Mouse (Mus musculus) left cerebral cortex, postnatal 25 days (tissue): Measurements from ENCODE around the gene Zfp78. TPM values are rescaled to one million over a fixed set of nuclear protein-coding genes. Genes with fewer than 3 reads are reported as not detected.

ENCODE experiments used
- DNase-seq, 2 experiments: peaks; one replicate each; pipeline ENCODE4 v3.0.0; 2022; ENCODE audit warnings: low spot score in 2 of 2, mixed read lengths in 1 of 2
- intact Hi-C: fragments of 180-260 bp; cut with DNase I; formaldehyde crosslinking; loops from one replicate; pipeline ENCODE4 v1.15.1; 2025
- total RNA-seq, 2 experiments: library from RNA; stranded (reverse); gene quantifications; 2 replicates each; pipeline ENCODE4 v1.2.3; 2021

Gene Zfp78
- total RNA-seq, 2 experiments from 2014 or later: 3.9 to 4.6 TPM

DNA sequence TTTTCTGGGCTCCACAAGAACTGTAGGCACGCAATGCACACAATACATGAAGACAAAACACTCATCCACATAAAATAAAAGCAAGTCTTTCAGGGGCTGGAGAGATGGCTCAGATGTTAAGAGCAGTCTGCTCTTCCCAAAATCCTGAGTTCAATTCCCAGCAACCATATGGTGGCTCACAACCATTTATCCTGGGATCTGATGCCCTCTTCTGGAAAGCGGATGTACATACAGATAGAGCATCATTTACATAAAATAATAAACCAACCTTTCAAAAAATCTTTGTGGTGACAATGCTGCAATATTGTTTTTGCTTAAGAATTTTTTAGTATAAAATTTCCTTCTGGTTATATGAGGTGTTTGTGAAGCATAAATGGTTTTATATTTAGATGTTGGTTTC, 18.4 kb downstream of the Zfp78 start:
- DNase-seq: no peak
- intact Hi-C loops: no loop called here

DNA sequence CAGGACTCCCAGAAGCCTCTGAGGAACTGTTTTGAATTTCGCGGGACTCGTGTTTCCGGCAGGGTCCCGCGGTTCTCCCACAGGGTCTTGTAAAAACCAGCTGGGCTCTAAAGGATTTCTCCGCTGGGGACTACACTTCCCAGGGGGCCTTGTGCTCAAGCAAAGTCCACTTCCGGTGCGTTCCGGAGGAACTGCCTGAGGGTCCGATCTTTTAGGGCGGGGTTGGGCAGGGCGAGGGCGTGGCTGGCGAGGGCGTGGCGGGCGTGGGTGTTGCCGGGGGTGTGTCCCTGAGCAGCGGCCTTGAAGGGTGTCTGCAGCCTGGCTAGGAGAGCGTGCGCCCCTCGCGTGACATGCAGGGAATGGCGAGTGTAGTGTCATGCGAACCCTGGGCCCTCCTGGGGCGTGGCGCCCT, 20.0 kb downstream of the Zfp78 start, which contains the start of gene Zfp28:
Gene Zfp28, plus strand, starts transcription at position 252 of the 412 bp plus-strand sequence.
- DNase-seq: peak; percentile 88 to 95
- intact Hi-C loops: loop anchor here (2.0 kb wide), 1 partner anchor 20 kb away; the partner anchor contains the start of gene Zfp78

DNA sequence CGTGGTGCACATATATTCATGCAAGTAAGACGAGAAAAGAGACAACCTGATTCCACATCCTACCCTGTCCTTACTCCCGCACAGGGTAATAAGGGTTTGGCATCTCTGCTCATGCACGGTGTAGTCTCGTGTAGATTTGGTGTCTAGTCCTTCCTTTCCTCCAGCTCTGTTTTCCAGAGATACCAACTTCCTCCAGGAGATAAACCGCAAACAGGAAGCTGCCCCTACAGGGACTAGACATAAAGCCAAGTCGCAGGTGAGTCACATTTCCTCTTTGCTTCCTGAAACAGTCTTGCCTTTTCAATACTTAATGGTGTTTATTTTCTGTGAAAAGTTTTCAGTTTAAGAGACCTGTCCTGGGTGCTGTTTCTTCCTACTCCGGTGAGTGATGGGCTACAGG, 20.9 kb downstream of the Zfp78 start:
- intact Hi-C loops: no loop called here
- no peak for DNase-seq

DNA sequence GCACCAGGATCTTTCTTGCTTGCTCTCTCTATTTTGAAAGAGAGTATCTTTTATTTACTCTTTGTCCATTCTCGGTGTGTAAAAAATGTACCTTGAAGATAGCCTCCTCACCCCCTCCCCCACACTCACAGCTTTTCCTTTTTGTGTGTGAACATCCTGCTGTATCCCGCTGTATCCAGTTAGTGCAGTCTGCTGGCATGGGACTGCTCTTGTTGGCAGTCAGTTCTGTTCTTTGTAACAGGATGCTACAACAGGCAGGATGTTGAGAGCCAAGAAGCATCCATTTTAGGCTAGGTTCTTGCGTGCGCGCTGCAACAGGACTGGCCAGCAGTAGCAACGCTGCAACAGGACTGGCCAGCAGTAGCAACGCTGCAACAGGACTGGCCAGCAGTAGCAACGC, 23.9 kb downstream of the Zfp78 start:
- DNase-seq: peak; percentile 10 to 43
- intact Hi-C loops: no loop called here

DNA sequence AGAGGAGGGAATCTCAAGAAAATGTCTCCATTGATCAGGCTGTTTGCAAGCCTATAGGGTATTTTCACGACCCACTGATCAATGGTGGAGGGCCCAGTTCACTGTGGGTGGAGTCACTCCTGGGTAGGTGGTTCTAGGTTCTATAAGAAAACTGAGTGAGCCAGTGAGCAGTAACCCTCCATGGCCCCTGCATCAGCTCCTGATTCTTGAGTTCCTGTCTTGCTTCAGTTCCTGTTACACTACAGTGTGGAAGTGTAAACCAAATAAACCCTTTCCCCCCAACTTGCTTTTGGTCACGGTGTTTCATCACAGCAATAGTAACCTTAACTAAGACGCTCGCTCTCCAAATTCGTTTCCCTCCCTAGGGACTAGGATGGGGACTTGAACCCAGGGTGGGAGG, 25.9 kb downstream of the Zfp78 start:
- intact Hi-C loops: no loop called here
- DNase-seq: no peak

DNA sequence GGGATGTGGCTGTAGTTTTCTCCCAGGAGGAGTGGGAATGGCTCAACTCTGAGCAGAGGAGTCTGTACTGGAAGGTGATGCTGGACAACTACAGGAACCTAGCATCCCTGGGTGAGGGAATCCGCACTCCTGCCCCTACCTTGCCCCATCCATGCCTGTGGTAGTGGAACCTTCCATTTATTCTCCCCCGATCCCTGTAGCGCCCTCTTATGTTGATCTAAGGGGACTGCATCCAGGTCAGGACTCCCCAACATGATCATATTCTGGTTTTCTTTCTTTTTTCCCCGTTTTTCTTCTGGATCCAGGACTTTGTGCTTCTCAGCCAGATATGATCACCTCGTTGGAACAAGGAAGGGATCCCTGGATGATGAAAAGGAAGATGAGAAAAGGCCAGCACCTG, 26.4 kb downstream of the Zfp78 start:
- no peak for DNase-seq
- intact Hi-C loops: no loop called here

DNA sequence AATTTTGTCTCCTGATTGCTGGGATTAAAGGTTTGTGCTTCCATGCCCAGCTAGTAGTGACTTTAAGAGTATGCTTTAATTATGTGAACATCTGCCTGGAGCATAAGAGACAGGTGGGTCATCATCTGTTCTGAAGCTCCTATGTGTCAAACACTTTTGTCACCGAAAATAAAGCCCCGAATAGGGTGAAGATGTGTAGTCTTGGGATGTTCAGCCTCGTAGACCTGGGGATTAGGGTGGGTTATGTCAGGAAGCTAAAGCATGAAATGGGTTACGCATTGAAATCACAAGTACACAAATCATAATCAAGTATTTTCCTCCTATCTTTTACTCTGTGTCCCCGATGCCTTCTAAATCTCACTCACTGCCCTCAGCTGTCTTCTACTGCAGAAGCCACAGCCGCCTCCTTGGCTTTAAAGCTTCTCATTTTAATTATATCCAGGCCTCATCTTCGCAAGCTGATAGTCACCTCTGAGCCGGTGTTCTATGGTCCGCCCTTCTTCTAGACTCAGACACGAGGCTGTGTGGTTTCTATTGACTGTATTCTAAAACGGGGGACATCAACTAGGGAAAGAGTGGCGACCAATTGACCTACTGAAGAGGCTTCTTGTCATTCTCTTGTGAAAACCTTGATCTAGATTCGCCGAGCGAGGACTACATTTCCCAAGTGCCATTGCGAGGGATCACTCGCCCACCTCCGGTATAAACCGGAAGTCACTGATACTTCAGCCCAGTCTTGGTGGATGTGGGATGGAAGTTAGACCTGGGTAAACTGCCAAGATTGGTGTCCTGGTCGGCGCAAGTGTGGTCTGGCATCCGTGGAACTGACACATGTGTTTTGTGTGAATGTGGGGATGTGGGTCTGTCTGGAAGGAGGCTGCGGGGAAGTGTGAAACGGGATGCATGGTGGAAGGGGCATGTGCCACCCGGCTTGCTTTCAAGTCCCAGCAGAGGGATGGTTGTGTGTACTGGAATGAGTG, 35.2 kb downstream of the Zfp78 start, which contains the start of gene Smim17:
Gene Smim17, plus strand, starts transcription at position 720 of the 980 bp plus-strand sequence.
- intact Hi-C loops: no loop called here
- peak; percentile 78 to 88 for DNase-seq

DNA sequence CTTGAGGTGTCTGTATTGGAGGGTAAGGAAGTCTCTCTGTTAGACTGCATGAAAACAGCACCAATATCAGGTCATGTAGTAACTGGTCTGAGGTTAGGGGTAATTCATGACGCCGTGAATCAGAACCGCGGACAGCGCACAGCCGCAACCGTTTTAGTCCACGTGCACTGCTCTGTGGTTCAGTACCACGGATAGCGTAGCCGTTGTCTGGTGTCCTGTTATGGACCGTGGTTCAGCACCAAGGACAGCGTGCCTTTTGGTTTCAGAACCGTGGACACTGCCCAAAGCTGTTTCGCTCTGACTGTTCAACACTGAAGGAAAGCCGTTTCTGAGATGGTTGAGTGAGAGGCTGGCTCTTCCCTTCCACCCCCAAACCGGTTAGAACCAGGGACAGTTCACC, 47.0 kb downstream of the Zfp78 start, which contains the start of gene Gm20715:
Gene Gm20715, plus strand, starts transcription at position 235 of the 400 bp plus-strand sequence.
- intact Hi-C loops: no loop called here

DNA sequence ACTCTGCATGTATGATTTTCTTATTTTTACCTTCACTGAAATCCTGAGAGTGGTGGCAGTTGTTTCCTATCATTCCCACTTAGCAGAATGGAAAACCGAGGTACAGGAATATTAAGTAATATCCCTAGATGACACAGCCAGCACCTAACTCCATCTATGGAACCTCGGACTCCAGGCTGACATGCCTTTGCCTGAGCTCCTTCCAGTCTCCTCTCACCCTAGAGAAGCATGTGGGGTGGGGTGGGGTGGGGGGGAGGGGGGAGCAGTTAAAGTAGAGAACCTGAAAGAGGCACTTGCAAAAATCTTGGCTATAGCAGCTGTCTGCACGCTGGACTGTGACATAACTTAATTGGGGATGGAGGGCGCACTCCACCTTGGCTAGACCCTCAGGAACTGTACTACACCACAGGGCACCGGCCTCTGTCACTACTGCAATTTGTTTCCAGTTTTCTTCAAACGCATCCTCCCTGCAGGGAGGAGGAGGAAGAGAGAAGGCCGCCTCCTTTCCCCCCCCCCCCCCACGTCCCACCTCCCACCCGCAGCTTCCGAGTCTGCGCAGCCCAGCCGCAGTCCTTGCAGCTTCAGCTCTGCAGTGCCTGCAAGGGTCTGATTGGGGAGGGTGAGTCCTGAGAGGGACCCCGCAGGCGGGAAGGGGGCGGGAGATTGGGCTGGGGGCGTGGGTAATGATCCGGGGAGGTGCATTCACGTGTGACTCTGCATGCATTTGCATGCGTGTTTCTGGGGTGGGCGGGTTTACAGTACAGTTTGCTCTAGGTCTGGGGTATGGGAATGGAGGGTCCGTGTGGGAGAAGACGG, 51.8 kb downstream of the Zfp78 start:
- intact Hi-C loops: no loop called here
- DNase-seq: peak; percentile 24 to 37

More for the DNA sequence above, 47.0 kb downstream of the Zfp78 start, which contains the start of gene Gm20715:
- peak; percentile 70 to 71 for DNase-seq

DNA sequence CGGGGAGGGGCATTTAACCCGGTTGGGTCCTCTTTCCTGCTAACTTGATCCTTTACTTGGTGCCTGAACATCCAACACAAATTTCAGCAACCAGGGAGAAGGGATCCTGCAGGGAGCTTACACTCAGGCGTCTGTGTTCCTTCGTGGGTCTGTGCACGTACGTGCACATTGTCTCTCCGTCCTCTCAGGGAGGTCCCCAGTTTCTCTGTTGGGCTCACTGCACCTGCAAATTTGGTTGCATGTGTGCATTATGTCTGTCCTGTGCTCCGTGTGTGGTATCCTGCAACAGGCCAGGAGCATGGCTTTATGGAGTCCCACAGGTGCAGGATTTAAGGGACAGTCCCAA, 52.3 kb downstream of the Zfp78 start:
- intact Hi-C loops: no loop called here
- DNase-seq: no peak

DNA sequence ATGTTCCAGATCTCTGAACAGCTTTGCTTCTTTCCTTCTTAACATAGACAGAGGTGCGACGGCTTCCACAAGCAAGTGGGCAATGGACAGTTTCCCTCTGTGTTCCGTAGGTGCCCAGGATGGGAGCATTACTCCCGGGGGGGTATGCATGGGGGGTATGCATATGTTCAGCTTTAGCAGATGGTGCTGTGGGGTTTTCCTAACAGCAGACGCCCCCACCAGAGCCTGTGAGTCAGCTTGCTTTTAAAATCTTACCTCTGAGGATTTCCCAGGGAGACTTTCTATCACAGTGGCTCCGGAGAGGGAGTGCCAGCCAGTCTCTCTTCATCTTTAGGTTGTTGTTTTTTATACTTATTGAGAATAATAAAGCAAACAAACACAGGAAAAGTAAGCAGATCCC, 56.8 kb downstream of the Zfp78 start:
- intact Hi-C loops: loop anchor here (1.0 to 2.0 kb wide), 2 partner anchors 42 to 357 kb away; no protein-coding TSS in a partner anchor
- peak; percentile 35 to 83 for DNase-seq

DNA sequence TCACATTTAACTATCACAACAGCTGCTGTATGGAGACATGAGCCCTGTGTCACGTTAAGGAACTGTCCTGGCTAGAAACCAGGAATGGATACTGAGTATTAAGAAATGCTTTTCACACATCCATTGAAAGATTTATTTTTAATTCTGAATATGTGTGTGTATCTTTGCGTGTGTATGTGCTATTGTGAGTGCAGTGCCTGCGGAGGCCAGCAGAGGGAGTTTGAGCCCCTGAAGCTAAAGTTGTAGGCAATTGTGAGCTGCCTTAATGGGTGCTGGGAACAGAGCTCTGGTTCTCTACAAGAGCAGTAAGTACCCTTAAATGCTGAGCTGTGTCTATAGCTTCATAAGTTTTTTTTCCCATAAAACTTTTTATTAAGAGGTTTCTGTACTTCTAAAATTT, 66.3 kb downstream of the Zfp78 start:
- intact Hi-C loops: no loop called here
- DNase-seq: no peak

DNA sequence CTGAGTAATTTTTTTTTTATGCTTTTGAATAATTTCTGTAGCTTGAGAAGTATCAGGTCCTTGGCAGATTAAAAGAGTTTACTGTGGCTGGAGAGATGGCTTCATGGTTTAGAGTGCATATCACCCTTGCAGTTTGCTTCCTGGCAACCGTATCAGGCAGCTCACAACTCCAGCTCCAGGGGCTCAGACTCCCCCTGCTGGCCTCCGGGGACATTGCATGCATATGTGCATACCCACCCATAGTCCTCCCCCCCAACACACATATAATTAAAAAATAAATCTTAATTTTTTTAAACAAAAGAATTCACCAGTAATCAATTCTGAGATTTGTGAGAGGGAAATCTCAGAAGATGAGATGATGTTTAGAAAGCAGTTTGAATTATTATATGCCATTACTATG, 67.3 kb downstream of the Zfp78 start:
- DNase-seq: no peak
- intact Hi-C loops: loop anchor here (1.0 to 5.0 kb wide), 3 partner anchors 71 to 852 kb away; no protein-coding TSS in a partner anchor

Other genes starting within 250 kb of the Zfp78 start
- 10 to 100 TPM; 25.1 to 27.3 TPM for gene Zfp787, start 207.3 kb upstream of the Zfp78 start, total RNA-seq
- gene Zfp444, start 191.1 kb upstream of the Zfp78 start, total RNA-seq: 10 to 100 TPM; 56.7 to 69.6 TPM
- gene Galp, start 166.2 kb upstream of the Zfp78 start, total RNA-seq: not detected
- gene Zscan5b, start 141.0 kb upstream of the Zfp78 start, total RNA-seq: not detected
- gene Epp13, start 110.6 kb upstream of the Zfp78 start, total RNA-seq: not detected
- gene Zfp667, start 76.7 kb upstream of the Zfp78 start, total RNA-seq: 10 to 100 TPM; 11.4 to 11.7 TPM
- gene Zfp583, start 32.0 kb upstream of the Zfp78 start, total RNA-seq: 10 to 100 TPM; 10.8 to 12.4 TPM
- gene Gm3854, start 19.5 kb upstream of the Zfp78 start, total RNA-seq: 1 to 10 TPM; 5.2 to 7.3 TPM
- gene Zfp28, start 20.0 kb downstream of the Zfp78 start, total RNA-seq: 1 to 10 TPM; 6.3 to 6.4 TPM
- 10 to 100 TPM; 15.8 to 17.0 TPM for gene Smim17, start 35.4 kb downstream of the Zfp78 start, total RNA-seq
- gene Gm20715, start 47.0 kb downstream of the Zfp78 start, total RNA-seq: under 1 TPM; 0.09 to 0.16 TPM
- gene Olfr1344, start 75.4 kb downstream of the Zfp78 start, total RNA-seq: 1 to 10 TPM in 1 of 2 experiments, under 1 TPM in 1; 0.46 to 1.7 TPM
- not detected for gene Olfr1336, start 92.9 kb downstream of the Zfp78 start, total RNA-seq
- not detected for gene Olfr1346, start 103.8 kb downstream of the Zfp78 start, total RNA-seq
- gene Olfr5, start 123.7 kb downstream of the Zfp78 start, total RNA-seq: not detected
- not detected for gene Olfr1347, start 136.5 kb downstream of the Zfp78 start, total RNA-seq
- not detected for gene Olfr1348, start 145.5 kb downstream of the Zfp78 start, total RNA-seq
- not detected for gene Olfr1349, start 159.7 kb downstream of the Zfp78 start, total RNA-seq
- gene Olfr1350, start 201.6 kb downstream of the Zfp78 start, total RNA-seq: not detected